Mouse (Mus musculus) forebrain, embryonic 15.5 days (tissue): ENCODE results near the gene Actr8. TPM values are rescaled to one million over a fixed set of nuclear protein-coding genes. Genes with fewer than 3 reads are reported as not detected.

Experiments
- ATAC-seq: fragments of 200-750 bp; cut with Nextera tagmentation; replicated peaks from 2 replicates; pipeline ENCODE4 v1.8.0; 2017; ENCODE audit warnings: mild to moderate bottlenecking, moderate TSS enrichment, moderate library complexity
- H3K27ac ChIP-seq: fragments of 300-500 bp; sonication (generic); replicated peaks from 2 replicates; pipeline ENCODE4 v1.5.1; 2015; ENCODE audit warnings: mild to moderate bottlenecking, inconsistent platforms
- H3K27me3 ChIP-seq: fragments of 300-500 bp; sonication (generic); 2 replicates; pipeline ENCODE4 v1.6.1; 2015; ENCODE audit warnings: inconsistent platforms
- H3K36me3 ChIP-seq: fragments of 300-500 bp; sonication (generic); 2 replicates; pipeline ENCODE4 v1.6.1; 2015; ENCODE audit warnings: mild to moderate bottlenecking, inconsistent platforms
- H3K4me1 ChIP-seq: fragments of 300-500 bp; sonication (generic); 2 replicates; pipeline ENCODE4 v1.6.1; 2015; ENCODE audit warnings: inconsistent platforms
- H3K4me2 ChIP-seq: fragments of 300-500 bp; sonication (generic); replicated peaks from 2 replicates; pipeline ENCODE4 v1.6.1; 2015; ENCODE audit warnings: mild to moderate bottlenecking, inconsistent platforms
- H3K4me3 ChIP-seq: fragments of 300-500 bp; sonication (generic); 2 replicates; pipeline ENCODE4 v1.5.1; 2015; ENCODE audit warnings: mild to moderate bottlenecking, inconsistent platforms
- H3K9ac ChIP-seq: fragments of 300-500 bp; sonication (generic); replicated peaks from 2 replicates; pipeline ENCODE4 v1.6.1; 2015; ENCODE audit warnings: mild to moderate bottlenecking, inconsistent platforms
- H3K9me3 ChIP-seq: fragments of 300-500 bp; sonication (generic); 2 replicates; pipeline ENCODE4 v1.6.1; 2016; ENCODE audit warnings: inconsistent platforms
- WGBS: fragments of 180-500 bp; shearing (Covaris S2); methylation state at CpG from one replicate; pipeline ENCODE4 v1.1.7; 2015; ENCODE audit warnings: mixed read lengths; 5-methylcytosine and 5-hydroxymethylcytosine counted together
- polyA plus RNA-seq: library from polyadenylated mRNA; unstranded; fragments of >200 nt; fragmentation: Nextera tagmentation; extraction: Ambion mirVana; gene quantifications from 2 replicates; pipeline ENCODE4 v1.2.1, GENCODE M21; 2015

Actr8 gene
- polyA plus RNA-seq, 1 experiment from 2014 or later: 85.2 TPM

DNA sequence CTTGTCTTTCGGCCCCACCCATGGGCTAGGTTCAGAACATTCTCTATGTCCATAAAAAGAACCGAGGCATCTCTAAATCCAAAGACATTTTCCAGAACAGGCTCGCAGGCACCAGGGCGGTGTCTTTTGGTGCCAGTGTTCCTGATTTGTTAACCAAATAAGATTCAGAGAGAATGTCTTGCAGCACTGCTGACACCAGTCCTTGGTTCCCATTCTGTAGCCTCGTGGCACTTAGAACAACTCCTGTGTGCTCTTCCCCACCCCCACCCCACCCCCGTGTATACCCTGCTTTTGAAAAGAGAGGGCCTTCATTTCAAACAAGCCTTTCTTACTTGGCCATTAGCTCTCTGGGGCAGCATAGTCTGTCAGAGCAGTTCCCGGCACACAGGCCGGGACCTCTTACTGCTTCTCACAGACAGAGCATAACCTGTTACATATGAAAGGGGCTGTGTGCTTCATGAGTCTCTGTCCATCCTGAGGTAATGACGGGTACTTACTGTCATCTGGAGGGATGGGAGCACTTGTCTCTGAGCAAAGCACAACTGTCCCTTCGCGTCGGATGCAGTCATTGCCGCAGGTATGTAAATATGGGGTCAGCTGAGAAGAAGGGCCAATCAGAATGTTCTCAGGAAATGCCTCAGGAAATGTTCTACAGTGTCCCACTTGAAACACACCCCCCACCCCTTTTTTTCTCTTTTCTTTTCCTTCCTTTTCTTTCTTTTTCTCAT, 20.8 kb downstream of the Actr8 start:
- 67% methylated on average over 13 of the region's 13 CpGs for WGBS
- Histone ChIP-seq H3K4me1 (no peaks in the 10 kb centered on the region), H3K27ac (no peak overlapping the region), H3K9me3 (no peaks in the 10 kb centered on the region), H3K36me3 (peaks cover 35% of the 10 kb centered on the region), H3K4me3 (no peak overlapping the region), H3K27me3 (no peaks in the 10 kb centered on the region), H3K4me2 (no peak overlapping the region), H3K9ac (no peak overlapping the region)
- peak; percentile 49; the same call in 1 of the 2 replicates for ATAC-seq

DNA sequence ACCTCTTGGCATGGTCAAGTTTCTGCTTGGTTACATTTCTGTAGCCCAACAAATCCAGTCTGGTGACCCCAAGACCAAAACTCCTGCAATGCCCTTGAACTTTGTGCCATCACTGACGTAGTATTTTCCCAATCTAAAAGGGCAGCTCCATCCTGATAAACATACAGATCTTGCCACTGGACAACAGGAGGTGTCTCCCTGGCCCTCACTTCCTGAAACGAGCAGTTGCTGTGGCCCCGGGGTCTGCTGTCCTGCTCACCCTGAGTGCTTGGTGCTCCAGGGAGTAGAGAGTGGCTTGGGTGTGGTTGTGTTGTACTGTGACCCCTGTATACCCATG, 21.3 kb downstream of the Actr8 start:
- H3K4me3 ChIP-seq: no peak overlapping the region
- no peak overlapping the region for H3K4me2 ChIP-seq
- ATAC-seq: no peak
- no peak overlapping the region for H3K9ac ChIP-seq
- no peaks in the 10 kb centered on the region for H3K9me3 ChIP-seq
- H3K36me3 ChIP-seq: peaks cover 29% of the 10 kb centered on the region
- WGBS: 94% methylated on average over 3 of the region's 3 CpGs
- H3K4me1 ChIP-seq: no peaks in the 10 kb centered on the region
- H3K27ac ChIP-seq: no peak overlapping the region
- no peaks in the 10 kb centered on the region for H3K27me3 ChIP-seq

DNA sequence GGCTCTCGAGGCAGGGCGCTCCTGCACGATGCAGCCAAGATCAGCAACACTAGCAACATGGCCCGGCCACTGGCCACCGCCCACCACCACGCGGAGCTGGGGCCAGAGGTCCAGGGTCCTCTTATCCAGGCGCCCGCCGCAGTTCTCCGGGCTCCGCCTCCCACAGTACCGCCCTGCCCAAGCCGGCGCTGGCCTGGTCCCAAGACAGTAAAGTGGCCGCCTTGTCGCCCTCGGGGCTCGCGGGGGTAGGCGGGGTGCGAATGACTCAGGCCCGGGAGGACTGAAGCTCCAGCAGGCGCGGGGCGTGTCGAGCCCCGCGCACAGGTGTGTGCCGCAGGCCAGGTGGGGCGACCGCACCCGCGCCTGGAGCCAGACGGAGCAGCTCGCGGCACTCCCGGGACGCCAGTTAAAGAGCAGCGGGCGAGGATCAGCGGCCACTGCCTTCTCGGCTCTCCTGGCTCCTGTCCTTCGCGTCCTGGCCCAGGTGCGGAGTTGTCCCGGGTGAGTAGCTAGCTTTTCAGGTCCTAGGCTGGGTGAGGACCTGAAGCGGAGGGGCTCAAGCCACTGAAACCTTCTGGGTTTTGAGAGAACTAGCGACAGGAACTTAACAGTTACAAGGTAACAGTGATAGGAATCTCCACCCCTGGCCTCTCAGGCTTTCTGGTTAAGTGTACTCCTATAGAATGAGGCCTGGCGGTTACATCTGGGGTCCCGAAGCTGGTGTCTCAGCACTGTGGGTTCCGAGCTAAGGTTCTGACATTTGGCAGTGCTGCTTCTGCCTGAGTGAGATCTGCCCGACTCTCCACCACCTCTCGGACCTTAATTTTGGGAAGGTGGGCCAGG, 30.8 kb downstream of the Actr8 start, which contains the start of the genes Il17rb and Chdh:
TSS of gene Il17rb (minus strand) at position 164 of the 843 bp plus-strand sequence.
TSS of gene Chdh (plus strand) at position 291 of the 843 bp plus-strand sequence.
- Histone ChIP-seq H3K9me3 (no peaks in the 10 kb centered on the region), H3K9ac (peak within 1 kb of the TSS; percentile 50), H3K4me3 (peak within 1 kb of the TSS; percentile 50), H3K36me3 (no peaks in the 10 kb centered on the region), H3K4me2 (peak within 1 kb of the TSS; percentile 96), H3K4me1 (peaks cover 21% of the 10 kb centered on the region), H3K27ac (no peak within 1 kb of the TSS), H3K27me3 (0 out of 2 replicates have a peak, but pooled peaks cover 3% of the 10 kb centered on the region)
- peak; percentile 73 for ATAC-seq
- WGBS: 11% methylated on average over 51 of the region's 54 CpGs

DNA sequence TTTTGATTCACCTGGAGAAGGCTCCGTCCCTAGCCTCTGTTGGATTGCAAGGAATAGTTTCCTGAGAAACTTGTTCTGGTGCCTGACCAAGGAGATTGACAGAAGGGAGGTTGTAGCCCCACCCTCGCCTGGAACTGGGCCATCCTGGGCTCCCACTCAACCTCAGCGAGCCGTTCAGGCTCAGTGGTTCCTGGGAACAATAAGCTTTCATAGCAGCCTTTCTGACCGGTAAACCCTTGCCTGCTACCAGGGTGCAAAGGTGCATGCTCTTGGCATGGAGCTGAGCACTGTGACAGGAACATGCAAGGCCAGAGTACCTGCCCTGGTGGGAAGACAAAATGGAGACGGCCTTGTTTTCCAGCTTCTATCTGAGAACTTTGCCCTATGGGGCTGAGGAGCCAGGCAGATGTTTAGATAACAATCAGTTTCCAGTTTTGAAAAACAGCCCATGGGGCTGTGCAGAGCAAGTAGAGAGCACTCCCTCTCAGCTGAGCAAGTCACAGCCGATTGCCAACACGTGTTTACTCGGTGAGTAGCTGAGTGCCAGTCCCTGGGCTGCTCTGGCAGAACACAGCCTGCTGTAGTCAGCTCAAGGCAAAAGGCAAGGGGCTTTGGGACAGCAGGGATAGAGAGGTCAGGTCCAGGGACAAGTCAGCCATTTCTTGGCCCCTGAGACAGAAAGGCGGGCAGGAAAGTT, 31.9 kb downstream of the Actr8 start:
- Histone ChIP-seq H3K27me3 (0 out of 2 replicates have a peak, but pooled peaks cover 3% of the 10 kb centered on the region), H3K4me1 (peaks cover 21% of the 10 kb centered on the region), H3K4me3 (no peak overlapping the region), H3K36me3 (no peaks in the 10 kb centered on the region), H3K27ac (no peak overlapping the region), H3K9ac (no peak overlapping the region), H3K9me3 (no peaks in the 10 kb centered on the region), H3K4me2 (no peak overlapping the region)
- ATAC-seq: 0 out of 2 replicates have a peak, but pooled peaks have one; percentile 43
- 56% methylated on average over 10 of the region's 10 CpGs for WGBS

DNA sequence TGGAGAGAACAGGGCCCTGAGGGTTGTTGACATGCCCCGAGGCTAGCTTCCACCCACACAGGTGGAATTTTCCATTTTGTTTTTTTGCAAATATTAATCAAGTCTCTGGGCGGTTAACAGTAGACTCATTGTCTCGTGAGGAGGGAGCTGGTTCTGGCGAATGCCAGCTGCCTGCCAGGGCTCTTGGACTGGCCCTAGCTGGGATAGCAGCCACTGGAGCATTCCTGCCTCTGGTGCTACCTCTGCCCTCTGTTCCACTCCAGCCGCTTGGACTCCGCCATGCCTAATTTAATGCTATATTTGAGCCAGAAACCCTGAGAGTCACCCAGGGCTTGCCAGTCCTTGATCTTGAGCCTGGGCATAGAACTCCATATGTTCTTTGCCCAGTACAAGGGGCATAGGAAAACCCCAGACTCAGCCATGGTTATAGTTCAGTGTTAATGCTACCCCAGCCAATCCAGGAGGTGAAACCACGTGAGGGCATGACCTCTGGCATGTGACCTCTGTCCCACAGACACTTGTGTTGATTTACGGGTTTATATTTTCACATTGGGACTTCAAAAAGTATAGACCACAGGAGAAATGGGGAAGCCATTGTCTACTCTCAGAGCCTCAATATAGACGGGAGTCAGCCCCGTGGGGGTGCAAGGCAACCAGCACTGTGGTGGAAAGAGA, 33.9 kb downstream of the Actr8 start:
- 83% methylated on average over 10 of the region's 10 CpGs for WGBS
- Histone ChIP-seq H3K4me3 (no peak overlapping the region), H3K27me3 (0 out of 2 replicates have a peak, but pooled peaks cover 3% of the 10 kb centered on the region), H3K27ac (no peak overlapping the region), H3K4me2 (no peak overlapping the region), H3K4me1 (peaks cover 21% of the 10 kb centered on the region), H3K9me3 (no peaks in the 10 kb centered on the region), H3K9ac (no peak overlapping the region), H3K36me3 (no peaks in the 10 kb centered on the region)
- ATAC-seq: no peak

DNA sequence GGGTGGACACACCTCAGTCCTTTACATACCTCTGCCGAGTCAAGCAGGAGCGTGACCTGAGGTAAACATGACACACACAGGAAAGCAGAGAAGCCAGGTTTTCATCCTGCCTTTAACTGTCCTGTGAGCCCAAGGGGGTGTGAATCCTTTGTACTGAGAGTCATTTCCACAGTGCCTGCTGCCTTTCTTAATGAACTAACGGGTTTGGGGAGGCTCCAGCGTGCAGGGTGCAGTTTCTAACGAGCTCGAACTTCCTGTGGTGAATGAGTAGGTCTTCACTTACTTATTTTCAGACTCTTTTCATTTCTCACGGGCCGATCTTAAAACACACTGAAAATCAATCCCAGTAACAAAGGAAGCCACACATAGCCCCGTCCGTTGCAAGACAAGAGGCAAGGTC, 36.4 kb downstream of the Actr8 start:
- WGBS: 34% methylated on average over 10 of the region's 10 CpGs
- Histone ChIP-seq H3K9ac (no peak overlapping the region), H3K4me3 (no peak overlapping the region), H3K4me2 (no peak overlapping the region), H3K36me3 (no peaks in the 10 kb centered on the region), H3K27me3 (no peaks in the 10 kb centered on the region), H3K4me1 (peaks cover 10% of the 10 kb centered on the region), H3K27ac (no peak overlapping the region), H3K9me3 (no peaks in the 10 kb centered on the region)
- no peak for ATAC-seq

DNA sequence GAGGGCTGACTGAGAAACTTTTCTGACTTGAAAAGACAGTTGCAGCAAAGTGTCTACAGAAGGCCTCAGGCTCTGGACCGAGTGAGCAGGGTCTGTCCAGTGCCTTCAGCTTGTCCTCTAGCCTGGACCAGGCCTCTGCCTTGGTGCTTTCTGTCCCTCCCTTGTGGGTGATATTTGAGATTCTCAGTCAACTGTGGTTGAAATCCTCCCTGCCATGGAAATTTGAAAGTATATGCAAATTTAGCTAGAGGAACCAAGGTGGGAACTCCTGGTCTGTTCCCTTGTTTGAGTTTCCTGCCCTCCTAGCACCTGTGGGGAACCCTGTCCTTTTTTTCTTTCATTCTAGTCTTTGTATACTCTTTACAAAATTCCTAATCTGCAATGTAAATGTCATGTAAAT, 36.9 kb downstream of the Actr8 start:
- no peak for ATAC-seq
- no peak overlapping the region for H3K27ac ChIP-seq
- no peaks in the 10 kb centered on the region for H3K36me3 ChIP-seq
- WGBS: 54% methylated on average over 1 of the region's 1 CpGs
- peaks cover 4% of the 10 kb centered on the region for H3K4me1 ChIP-seq
- no peaks in the 10 kb centered on the region for H3K9me3 ChIP-seq
- H3K27me3 ChIP-seq: no peaks in the 10 kb centered on the region
- H3K9ac ChIP-seq: no peak overlapping the region
- H3K4me2 ChIP-seq: no peak overlapping the region
- H3K4me3 ChIP-seq: no peak overlapping the region

DNA sequence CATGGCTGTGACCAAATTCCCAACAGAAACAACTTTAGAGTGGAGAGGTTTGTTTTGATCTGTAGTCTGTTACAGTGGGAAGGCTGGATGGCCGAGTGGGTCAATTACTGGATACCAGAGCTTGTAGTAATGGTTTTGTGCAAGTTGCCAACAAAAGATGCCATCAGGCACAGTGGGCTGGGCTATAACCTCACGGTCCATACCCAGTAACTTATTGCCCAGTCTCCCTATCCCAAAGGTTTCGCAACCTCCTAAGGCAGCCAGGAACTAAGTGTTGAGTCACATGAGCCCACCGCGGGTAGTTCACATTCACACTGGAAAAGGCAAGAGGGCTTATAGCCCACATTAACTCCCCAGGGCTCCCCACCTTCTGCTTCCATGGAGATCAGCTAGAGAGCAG, 38.5 kb downstream of the Actr8 start:
- Histone ChIP-seq H3K4me3 (no peak overlapping the region), H3K36me3 (no peaks in the 10 kb centered on the region), H3K27me3 (no peaks in the 10 kb centered on the region), H3K27ac (no peak overlapping the region), H3K9me3 (no peaks in the 10 kb centered on the region), H3K4me2 (no peak overlapping the region), H3K4me1 (no peaks in the 10 kb centered on the region), H3K9ac (no peak overlapping the region)
- ATAC-seq: no peak
- WGBS: 86% methylated on average over 5 of the region's 5 CpGs

DNA sequence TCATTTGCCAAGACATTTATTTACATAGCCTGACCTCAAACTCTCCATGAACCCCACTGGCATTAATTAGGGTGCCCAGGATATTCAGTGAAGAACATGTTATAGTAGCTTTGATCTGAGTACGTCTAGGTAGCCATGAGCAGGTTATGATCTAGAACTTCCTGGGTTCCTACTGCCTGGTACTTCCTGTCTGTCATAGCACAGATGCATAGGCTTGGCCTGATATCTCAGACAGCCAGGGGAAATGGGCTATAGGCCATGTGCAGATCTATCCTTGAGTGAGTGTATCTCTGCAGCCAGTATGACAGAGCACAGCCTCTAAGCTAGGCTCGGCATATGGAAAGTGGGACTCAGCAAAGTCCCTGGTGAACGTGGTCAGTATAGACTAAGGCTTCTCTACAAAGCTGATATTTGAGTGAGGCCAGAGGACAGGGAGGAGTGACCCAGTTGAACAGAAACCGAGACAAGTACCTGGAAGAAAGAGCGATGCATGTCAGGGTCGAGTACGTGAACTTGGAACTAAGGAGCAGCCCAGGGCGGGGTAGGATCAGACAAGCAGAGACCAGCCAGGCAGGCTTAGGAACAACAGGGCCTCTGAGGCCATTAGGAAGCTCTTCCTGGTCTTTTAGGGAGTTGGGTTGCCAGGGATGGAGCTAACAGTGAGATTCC, 39.8 kb downstream of the Actr8 start:
- Histone ChIP-seq H3K9ac (no peak overlapping the region), H3K36me3 (no peaks in the 10 kb centered on the region), H3K9me3 (no peaks in the 10 kb centered on the region), H3K4me3 (no peak overlapping the region), H3K4me2 (no peak overlapping the region), H3K4me1 (no peaks in the 10 kb centered on the region), H3K27ac (no peak overlapping the region), H3K27me3 (no peaks in the 10 kb centered on the region)
- 90% methylated on average over 8 of the region's 8 CpGs for WGBS
- ATAC-seq: no peak

DNA sequence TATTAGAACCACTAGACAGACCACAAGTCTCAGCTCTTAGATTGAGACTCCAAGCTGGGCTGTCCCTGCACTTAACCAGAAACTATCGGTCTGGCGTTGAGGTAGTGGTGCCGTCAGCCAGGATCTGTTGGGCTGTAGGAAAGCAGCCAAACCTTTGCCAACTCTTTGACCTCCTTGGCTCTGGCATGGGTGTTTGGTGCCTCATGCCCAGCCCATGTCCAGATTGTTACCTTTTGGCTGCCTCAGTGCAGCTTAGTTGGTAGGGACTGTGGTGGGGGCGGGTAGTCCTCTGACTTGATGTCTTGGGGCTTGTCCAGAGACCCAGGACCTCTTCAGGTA, 40.3 kb downstream of the Actr8 start:
- Histone ChIP-seq H3K36me3 (no peaks in the 10 kb centered on the region), H3K9me3 (no peaks in the 10 kb centered on the region), H3K4me1 (no peaks in the 10 kb centered on the region), H3K4me3 (no peak overlapping the region), H3K27me3 (no peaks in the 10 kb centered on the region), H3K4me2 (no peak overlapping the region), H3K9ac (no peak overlapping the region), H3K27ac (no peak overlapping the region)
- 97% methylated on average over 4 of the region's 4 CpGs for WGBS
- ATAC-seq: no peak

DNA sequence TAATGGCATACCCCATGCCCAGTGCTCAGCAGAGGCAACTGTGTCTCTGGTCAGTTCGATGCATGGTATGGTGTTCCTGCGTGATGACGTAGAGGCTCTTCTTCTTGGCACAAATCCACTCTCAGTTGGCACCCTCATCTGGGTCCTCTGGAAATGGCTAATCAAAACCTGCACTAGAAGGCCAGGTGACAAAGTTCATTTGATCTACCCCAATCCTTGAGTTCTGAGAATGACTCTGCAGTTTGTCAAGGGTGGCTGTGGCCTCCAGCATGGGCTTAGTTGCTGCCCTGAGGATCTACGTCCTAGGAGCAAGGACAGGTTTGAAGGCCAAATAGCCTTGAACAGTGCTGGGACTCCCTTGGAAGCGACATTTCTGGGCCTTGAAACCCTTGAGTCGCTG, 40.7 kb downstream of the Actr8 start:
- no peaks in the 10 kb centered on the region for H3K4me1 ChIP-seq
- no peaks in the 10 kb centered on the region for H3K9me3 ChIP-seq
- WGBS: 95% methylated on average over 6 of the region's 6 CpGs
- H3K27me3 ChIP-seq: no peaks in the 10 kb centered on the region
- no peak overlapping the region for H3K4me2 ChIP-seq
- no peak overlapping the region for H3K9ac ChIP-seq
- no peak overlapping the region for H3K4me3 ChIP-seq
- no peaks in the 10 kb centered on the region for H3K36me3 ChIP-seq
- ATAC-seq: no peak
- no peak overlapping the region for H3K27ac ChIP-seq
